Mouse (Mus musculus) retina, postnatal 7 days (tissue): ENCODE measurements around the gene Cer1.

Source experiments
- DNase-seq: peaks from one replicate; pipeline ENCODE4 v3.0.0-alpha.2; 2012; ENCODE audit warnings: low read depth, low spot score

Cer1 gene

DNA sequence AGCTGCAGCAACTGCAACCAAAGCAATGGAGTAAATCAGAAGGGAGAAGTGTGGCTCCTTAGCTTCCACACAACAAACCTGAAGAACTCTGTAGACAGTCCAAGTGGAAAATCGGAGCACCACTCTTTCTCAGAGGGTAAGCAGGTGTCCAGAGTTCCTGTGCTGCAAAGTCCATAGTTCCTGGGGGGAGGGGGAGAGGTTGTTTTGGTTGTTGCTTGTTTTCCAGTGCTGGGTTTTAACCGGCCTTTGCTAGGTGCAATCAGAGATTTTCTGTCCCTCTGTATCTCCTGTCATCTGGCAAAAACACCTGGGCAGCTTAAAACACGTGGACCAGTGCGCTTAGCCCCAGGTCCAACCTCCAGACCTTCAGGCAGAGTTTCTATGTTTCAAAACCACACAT, 10.2 kb downstream of the Cer1 start:
- DNase-seq, result no peak

DNA sequence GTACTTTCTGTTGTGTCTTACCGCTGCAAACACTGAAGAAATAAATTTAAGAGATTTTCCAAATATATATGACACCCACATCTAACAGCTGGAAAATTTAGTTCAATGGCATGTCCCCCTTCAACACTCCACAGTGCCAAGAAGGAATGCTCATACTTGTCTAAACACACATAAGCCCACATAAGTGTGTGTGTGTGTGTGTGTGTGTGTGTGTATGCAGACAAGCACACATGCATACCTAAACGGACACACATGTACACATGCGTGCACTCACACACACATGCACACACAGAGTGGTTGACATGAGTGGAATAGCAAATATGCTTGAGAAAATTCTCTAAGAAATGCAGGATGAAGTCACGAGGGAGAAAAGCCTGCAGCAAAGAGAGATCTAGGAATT, 12.4 kb downstream of the Cer1 start:
- no peak for DNase-seq

DNA sequence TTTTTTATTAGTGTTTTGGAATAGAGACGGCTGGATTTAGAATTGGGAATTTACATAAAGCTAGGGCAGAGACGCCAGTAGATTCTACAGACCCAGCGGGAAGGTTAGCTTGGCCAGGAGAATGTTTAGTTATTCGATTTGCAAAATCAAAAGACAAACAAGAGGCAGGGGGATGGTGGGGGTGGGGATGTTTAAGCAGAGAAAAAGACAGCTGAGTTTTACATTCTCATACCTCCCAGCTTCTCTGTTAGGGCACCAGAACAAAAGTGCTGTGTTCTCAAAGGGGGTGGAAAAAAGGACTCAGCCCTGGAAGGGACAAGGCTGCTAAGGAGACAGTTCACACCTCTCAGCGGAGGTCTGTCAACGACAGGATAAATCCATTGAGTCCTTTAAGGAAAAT, 12.8 kb downstream of the Cer1 start:
- DNase-seq, result no peak

DNA sequence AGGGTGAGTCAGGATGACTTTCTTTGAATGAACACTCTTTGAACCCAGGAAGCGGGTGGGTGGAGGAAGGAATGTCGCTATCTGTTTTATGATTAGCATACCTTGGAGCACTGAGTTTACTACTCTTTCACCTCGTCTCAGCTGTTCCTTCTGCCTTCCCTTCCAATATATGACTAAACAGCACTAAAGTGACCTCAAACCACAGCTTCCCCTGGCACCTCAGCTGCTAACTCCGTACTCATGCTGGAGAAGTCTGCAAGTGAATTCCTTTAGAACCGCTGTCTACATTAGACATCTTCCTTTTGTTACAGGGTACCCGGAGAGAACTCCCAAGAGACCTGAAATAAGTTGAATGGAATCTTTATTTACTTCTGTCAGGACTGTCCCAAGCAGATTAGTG, 14.0 kb downstream of the Cer1 start:
- DNase-seq, result no peak

DNA sequence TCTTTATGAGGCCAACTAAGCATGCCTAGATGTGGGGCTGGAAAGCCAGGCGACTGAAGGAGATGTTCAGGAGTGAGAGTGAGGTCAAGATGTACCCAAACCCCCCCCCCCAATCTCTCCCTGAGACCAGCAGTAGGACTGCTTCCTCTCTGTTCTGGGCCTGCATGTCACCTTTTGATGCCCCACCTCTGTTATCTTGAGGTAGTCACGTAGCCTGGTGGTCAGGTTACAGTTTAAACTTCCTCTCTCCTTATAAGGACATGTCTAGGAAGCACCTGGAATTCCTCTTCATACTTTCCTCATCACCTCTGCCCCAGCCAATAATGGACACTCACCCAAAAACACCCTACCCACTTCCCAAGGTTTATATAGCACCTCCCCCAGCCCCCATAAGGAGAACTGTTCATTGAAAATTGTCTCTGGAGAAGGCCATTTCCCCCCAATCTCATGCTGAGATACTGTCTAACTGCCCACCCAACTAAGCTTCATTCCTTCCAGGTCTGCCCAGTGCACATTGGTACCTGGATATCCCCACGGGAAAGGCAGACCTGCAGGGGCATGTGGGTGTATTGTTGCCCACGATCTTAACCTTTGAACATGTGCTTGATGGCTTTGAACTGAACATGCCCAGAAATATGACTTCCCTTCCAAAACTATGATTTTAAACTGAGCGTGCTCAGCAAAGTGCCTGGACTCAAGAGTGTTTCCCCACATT, 17.1 kb downstream of the Cer1 start:
- DNase-seq, result no peak

DNA sequence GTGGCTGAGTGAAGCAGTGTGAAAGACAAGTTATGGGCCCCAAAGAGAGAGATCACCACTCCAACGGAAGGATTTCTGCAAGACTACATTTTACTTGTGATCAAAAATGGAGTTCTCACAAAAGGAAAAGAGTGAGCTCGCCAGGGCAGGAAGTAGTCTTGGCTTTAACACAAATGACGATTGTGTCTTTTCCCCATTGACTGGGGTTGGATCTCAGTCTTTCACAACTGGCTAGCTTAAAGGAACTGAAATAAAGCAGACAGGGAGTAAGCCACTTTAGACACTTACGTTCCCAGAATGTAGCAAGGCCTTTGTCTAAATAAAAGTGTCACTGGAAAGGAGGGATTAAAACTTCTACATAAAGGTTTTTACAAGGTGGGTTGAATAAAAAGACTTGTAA, 17.8 kb downstream of the Cer1 start:
- no peak for DNase-seq

- no peak for DNase-seq
Measured at GRCm38 (mm10) chr4:82864974-82865699, 19.8 kb downstream of the Cer1 start.

DNA sequence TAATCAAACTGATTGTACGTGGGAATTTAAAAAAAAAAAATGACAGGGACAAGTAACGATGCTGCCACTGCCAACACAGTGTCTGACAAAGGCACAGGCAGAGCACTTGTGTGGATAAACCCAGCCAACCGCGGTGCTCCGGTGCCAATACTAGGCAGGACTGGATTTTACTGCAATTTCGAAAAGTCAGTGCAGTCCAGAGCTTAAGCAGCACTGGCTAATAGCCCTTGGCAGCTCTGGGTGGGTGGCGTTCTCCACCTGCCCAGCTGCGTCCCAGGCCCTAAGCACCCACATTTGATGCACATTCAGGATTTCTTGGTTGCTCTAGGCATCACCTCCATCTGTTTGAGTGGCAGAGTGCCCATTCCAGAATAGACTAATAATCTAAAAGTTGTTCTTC, 21.6 kb downstream of the Cer1 start:
- no peak for DNase-seq

GRCm38 (mm10) chr4:82861451-82861850, 23.5 kb downstream of the Cer1 start:
- no peak for DNase-seq

DNA sequence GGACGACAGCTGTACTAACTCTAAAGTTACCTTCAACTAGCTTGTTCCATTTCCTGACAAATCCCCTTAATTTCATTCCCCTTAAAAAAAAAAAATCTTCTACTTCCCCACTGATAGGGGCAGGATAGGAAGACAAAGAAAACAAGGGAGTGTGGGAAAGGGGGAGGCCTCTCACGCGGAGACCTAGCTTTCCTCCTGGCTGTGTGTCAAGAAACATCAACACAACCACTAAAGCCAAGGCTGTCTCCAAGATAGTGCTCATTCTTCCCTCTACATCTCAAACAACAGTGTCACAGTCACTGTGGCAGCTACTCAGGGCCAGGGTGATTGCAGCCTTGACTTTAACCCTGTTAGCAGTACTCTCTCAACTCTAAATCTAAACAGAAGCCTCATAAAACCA, 24.4 kb downstream of the Cer1 start:
- no peak for DNase-seq

DNA sequence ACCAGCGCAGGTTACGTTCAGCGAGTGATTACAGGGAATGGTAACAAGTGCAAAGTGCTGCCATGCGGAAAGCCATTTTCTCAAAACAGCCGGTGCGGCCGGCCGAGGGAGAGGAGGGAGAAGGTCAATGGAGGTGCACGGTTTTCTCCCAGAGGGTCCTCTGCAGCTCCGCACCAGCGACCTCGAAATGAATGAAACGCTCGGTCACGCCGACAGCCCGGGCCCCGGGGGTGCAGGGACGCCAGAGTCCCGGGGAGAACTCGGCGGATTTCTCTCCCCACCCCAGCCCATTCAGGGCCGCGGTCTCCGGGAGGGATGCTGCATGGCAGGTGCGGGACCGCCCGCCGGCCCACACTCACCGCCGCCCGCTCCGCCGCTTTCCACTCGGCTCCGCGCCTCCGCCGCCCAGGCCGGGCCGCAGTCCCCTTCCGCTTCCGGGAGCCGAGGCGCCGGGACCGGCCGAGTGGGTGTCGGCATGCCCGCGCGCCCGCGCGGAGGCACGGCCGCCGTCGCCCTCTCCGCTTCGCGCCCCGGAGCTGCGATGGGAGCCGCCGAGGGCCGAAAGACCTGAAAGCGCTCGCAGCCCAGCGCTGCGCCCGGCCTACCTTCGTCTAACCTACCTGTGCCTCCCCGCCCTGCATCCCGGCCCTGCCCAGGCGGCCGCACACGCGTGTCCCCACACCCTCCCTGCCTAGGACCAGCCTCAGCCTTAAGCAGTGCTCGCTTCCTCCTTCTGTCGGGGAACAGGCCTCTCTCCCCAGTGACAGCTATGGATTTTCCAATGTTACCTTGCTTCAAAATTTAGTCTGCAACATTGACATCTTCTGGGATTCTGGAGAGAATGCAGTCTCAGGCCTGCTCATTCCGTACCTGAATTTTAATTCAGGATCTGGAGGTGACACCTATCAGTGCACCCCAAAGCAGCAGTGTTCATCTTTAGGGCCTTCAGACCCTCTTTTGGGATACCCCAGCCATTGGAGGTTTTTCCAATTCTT, 25.5 kb downstream of the Cer1 start, which contains the start of gene Zdhhc21:
TSS of gene Zdhhc21 (minus strand) at position 828 of the 995 bp plus-strand sequence.
- peak; percentile 55 for DNase-seq

- no peak for DNase-seq
Measured at GRCm38 (mm10) chr4:82858431-82859010, 26.4 kb downstream of the Cer1 start.

- DNase-seq, result no peak
Measured at GRCm38 (mm10) chr4:82856986-82857385, 28.0 kb downstream of the Cer1 start.

DNA sequence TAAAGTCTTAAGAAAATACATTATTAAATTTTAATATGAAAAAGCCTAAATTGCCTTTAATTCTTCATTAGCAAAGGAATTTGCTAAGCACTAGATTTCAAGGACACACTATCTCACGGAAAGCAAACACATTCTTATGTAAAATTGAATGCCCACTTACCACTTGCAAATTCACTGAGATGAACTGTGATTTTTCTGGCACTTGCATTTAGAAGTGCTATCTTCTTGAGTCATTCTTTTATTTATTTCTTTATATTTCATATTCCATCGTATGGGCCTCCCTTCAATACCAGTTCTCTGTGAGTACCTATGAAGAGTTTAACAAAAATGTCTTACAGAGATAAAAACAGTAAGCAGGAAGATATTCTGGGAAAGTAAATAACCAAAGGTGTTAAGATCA, 31.1 kb downstream of the Cer1 start:
- no peak for DNase-seq

GRCm38 (mm10) chr4:82848552-82849234, 36.3 kb downstream of the Cer1 start:
- DNase-seq, result no peak

GRCm38 (mm10) chr4:82837526-82838240, 47.3 kb downstream of the Cer1 start:
- peak; percentile 6 for DNase-seq
